Mouse (Mus musculus): Measurements from ENCODE around the gene Notch3.
"Not testable (repeated sequence)": the region's sequence is repeated elsewhere in the genome, so short reads cannot be mapped to it uniquely, and the experiment has no call there.

GRCm38 (mm10) chr17:32114486-32114885 is 52.2 kb downstream of the Notch3 start:
- TF ChIP-seq POLR2AphosphoS5 (IDR thresholded peaks at IDR 0.05; ENCODE audit: insufficient replicate concordance, low read depth, low read length); CTCF (IDR thresholded peaks at IDR 0.05; ENCODE audit: low read depth, low read length); TAL1 (conservative IDR thresholded peaks at IDR 0.05; ENCODE audit: low read depth, low read length): not testable (repeated sequence)

Data from G1E (cell line).